Mouse (Mus musculus): Measurements from ENCODE around the gene Catsper4.
"Not testable (repeated sequence)": the region's sequence is repeated elsewhere in the genome, so short reads cannot be mapped to it uniquely, and the experiment has no call there.

Gene Catsper4

GRCm38 (mm10) chr4:134227194-134227593, at the start of gene Catsper4:
Gene Catsper4, minus strand, starts transcription at chr4:134227383.
- DNase-seq: no peak

GRCm38 (mm10) chr4:134273417-134274345, 46.5 kb upstream of the Catsper4 start:
- DNase-seq: no peak

- DNase-seq: no peak
Observed at GRCm38 (mm10) chr4:134272731-134273416, 45.7 kb upstream of the Catsper4 start.

GRCm38 (mm10) chr4:134271979-134272378, 44.8 kb upstream of the Catsper4 start:
- DNase-seq: no peak

GRCm38 (mm10) chr4:134269622-134270021, 42.4 kb upstream of the Catsper4 start:
- not testable (repeated sequence) for DNase-seq

GRCm38 (mm10) chr4:134268102-134268655, 41.0 kb upstream of the Catsper4 start:
- DNase-seq: no peak

GRCm38 (mm10) chr4:134265860-134266585, 38.8 kb upstream of the Catsper4 start:
- no peak for DNase-seq

GRCm38 (mm10) chr4:134263191-134263590, 36.0 kb upstream of the Catsper4 start:
- peak; percentile 22 for DNase-seq

GRCm38 (mm10) chr4:134258354-134258753, 31.2 kb upstream of the Catsper4 start:
- DNase-seq: no peak

GRCm38 (mm10) chr4:134257198-134258009, 30.2 kb upstream of the Catsper4 start:
- no peak for DNase-seq

- DNase-seq: no peak
Observed at GRCm38 (mm10) chr4:134256407-134257197, 29.4 kb upstream of the Catsper4 start.

GRCm38 (mm10) chr4:134255854-134256253, 28.7 kb upstream of the Catsper4 start:
- DNase-seq: no peak

GRCm38 (mm10) chr4:134254835-134255234, 27.7 kb upstream of the Catsper4 start:
- DNase-seq: no peak

GRCm38 (mm10) chr4:134253722-134254324, 26.6 kb upstream of the Catsper4 start, which contains the start of gene Grrp1:
Gene Grrp1, minus strand, starts transcription at chr4:134254106.
- no peak for DNase-seq

GRCm38 (mm10) chr4:134252911-134253721, 25.9 kb upstream of the Catsper4 start:
- DNase-seq: no peak

- no peak for DNase-seq
Observed at GRCm38 (mm10) chr4:134252131-134252910, 25.1 kb upstream of the Catsper4 start.

GRCm38 (mm10) chr4:134251241-134252130, 24.3 kb upstream of the Catsper4 start:
- DNase-seq: no peak

- DNase-seq: no peak
Observed at GRCm38 (mm10) chr4:134250930-134251240, 23.7 kb upstream of the Catsper4 start.

Measured in cerebellum, adult 9-10 months (tissue).